10 mouse cellular contexts compared by ENCODE assay signal in genomic region chr5:73114878-73115277, GRCm38 (mm10).
DNase-seq lines count a peak whose midpoint lies in the region; ATAC-seq and TF ChIP-seq lines count a peak whose summit lies in the region.
"Had no signal": no experiment of that assay in that cellular context is flagged by ENCODE, and none has a peak within 500 bp of the region (broad histone marks: within the 10 kb centered on the region; RNA-seq: fewer than 3 reads in every experiment).

No protein-coding gene starts in this region.

- H3K9me3 ChIP-seq in kidney, embryonic 14.5 days (ENCODE audit: control insufficient read depth, low read length), result no peaks in the 10 kb centered on the region
- H3K9me3 ChIP-seq in CH12.LX (replicated peaks; ENCODE audit: low read length), result no peaks in the 10 kb centered on the region
- H3K9me3 ChIP-seq: neural tube, embryonic 13.5 days had no signal

- peak; percentile 35 for TF ChIP-seq RAD21 in CH12.LX (IDR thresholded peaks at IDR 0.05; ENCODE audit: low read depth, low read length)

- H3K27me3 ChIP-seq in kidney, embryonic 14.5 days (ENCODE audit: control insufficient read depth, insufficient read depth, low read length), result no peaks in the 10 kb centered on the region
- H3K27me3 ChIP-seq in CH12.LX (replicated peaks), result no peaks in the 10 kb centered on the region
- H3K27me3 ChIP-seq: neural tube, embryonic 13.5 days had no signal

- TF ChIP-seq EP300 in CH12.LX (IDR thresholded peaks at IDR 0.05; ENCODE audit: low read length), result no peak

- WGBS in kidney, embryonic 14.5 days, result 90% methylated on average over 4 of the region's 4 CpGs

- H3K4me3 ChIP-seq in kidney, embryonic 14.5 days (ENCODE audit: low read length), result no peak overlapping the region
- no peak overlapping the region for H3K4me3 ChIP-seq in CH12.LX (replicated peaks in 1 of 3; ENCODE audit: low read depth in 2 of 3, low read length in 2 of 3, poor library complexity in 1 of 3)
- H3K4me3 ChIP-seq: neural tube, embryonic 13.5 days had no signal

- H3K27ac ChIP-seq in kidney, embryonic 14.5 days (ENCODE audit: low read depth, low read length), result no peak overlapping the region
- no peak overlapping the region for H3K27ac ChIP-seq in CH12.LX (ENCODE audit: insufficient read depth, low read depth)
- H3K27ac ChIP-seq: neural tube, embryonic 13.5 days had no signal

- H3K4me2 ChIP-seq in kidney, embryonic 14.5 days (replicated peaks; ENCODE audit: low read depth, low read length), result no peak overlapping the region
- H3K4me2 ChIP-seq in CH12.LX (ENCODE audit: insufficient read depth, low read depth, poor library complexity, severe bottlenecking), result no peak overlapping the region
- H3K4me2 ChIP-seq: neural tube, embryonic 13.5 days had no signal

- H3K79me2 ChIP-seq in CH12.LX (replicated peaks; ENCODE audit: control insufficient read depth, extremely low read depth, insufficient read depth, poor library complexity, severe bottlenecking), result no peaks in the 10 kb centered on the region

- in situ Hi-C loops in CH12.LX (cut with MboI; ENCODE audit: low pct_ligation_motif_present, low pct_unique_long_range_greater_than_20kb, low sequenced_read_pairs), result no loop called here

- peak; percentile 16 for DNase-seq in kidney, adult 9 months
- DNase-seq in CH12.LX (ENCODE audit: extremely low read depth), result peak; percentile 43
- peak; percentile 50 for DNase-seq in brain, adult 2 months (ENCODE audit: low read depth, low spot score)
- DNase-seq in right cerebral cortex, postnatal 25 days, result no peak
- no peak for DNase-seq in left cerebral cortex, postnatal 25 days (ENCODE audit: low spot score in 2 of 2)
- DNase-seq in kidney, postnatal 4 days, result no peak
- DNase-seq: left cerebral cortex, postnatal 4 days had no signal

- no peak overlapping the region for H3K9ac ChIP-seq in kidney, embryonic 14.5 days (ENCODE audit: low read depth, low read length)
- H3K9ac ChIP-seq in CH12.LX (ENCODE audit: insufficient read depth, low read depth), result no peak overlapping the region
- H3K9ac ChIP-seq: neural tube, embryonic 13.5 days had no signal

- ATAC-seq in kidney, embryonic 14.5 days (ENCODE audit: low FRiP score, low TSS enrichment), result no peak
- ATAC-seq in neutrophil, adult 5-6 weeks (ENCODE audit: extremely low read depth, insufficient number of reproducible peaks, low FRiP score, poor library complexity, severe bottlenecking), result 0 out of 2 replicates have a peak, but pooled peaks have one; percentile 44

- no peaks in the 10 kb centered on the region for H3K4me1 ChIP-seq in kidney, embryonic 14.5 days (ENCODE audit: control insufficient read depth, insufficient read depth, low read length)
- H3K4me1 ChIP-seq in CH12.LX (ENCODE audit: control insufficient read depth in 1 of 2, insufficient read depth in 2 of 2), result no peaks in the 10 kb centered on the region
- H3K4me1 ChIP-seq: neural tube, embryonic 13.5 days had no signal

- peak; percentile 69 to 84 for TF ChIP-seq CTCF in CH12.LX (conservative IDR thresholded peaks at IDR 0.05 in 1 of 2, IDR thresholded peaks at IDR 0.05 in 1 of 2; ENCODE audit: low read depth in 2 of 2, low read length in 2 of 2)

- intact Hi-C loops in left cerebral cortex, postnatal 25 days (cut with DNase I), result no loop called here

- TF ChIP-seq POLR2A in CH12.LX (IDR thresholded peaks at IDR 0.05; ENCODE audit: low read depth, low read length), result no peak

- peaks cover 16% of the 10 kb centered on the region; the same call in 1 of the 2 replicates for H3K36me3 ChIP-seq in kidney, embryonic 14.5 days (ENCODE audit: control insufficient read depth, insufficient read depth, low read length)
- peaks cover 22 to 76% of the 10 kb centered on the region in 2 experiments for H3K36me3 ChIP-seq in CH12.LX (replicated peaks in 1 of 2; ENCODE audit: control insufficient read depth in 1 of 2, insufficient read depth in 1 of 2, low read length in 1 of 2)

- dilution Hi-C loops in CH12.LX (cut with MboI; ENCODE audit: extremely low pct_ligation_motif_present, extremely low pct_unique_long_range_greater_than_20kb, low sequenced_read_pairs), result no loop called here

TF ChIP-seq in CH12.LX, 34 proteins besides CTCF, POLR2A, EP300 and RAD21:
- TF ChIP-seq JUN (IDR thresholded peaks at IDR 0.05; ENCODE audit: insufficient read depth, low read depth, low read length), result no peak
- TF ChIP-seq SMC3 (IDR thresholded peaks at IDR 0.05; ENCODE audit: low read depth, low read length), result peak; percentile 60
- no peak for TF ChIP-seq UBTF (IDR thresholded peaks at IDR 0.05; ENCODE audit: low read depth, low read length)

Comparison
In these comparisons a context has a peak if more than half of its experiments do, and no peak if none do; other contexts are left out.
1. DNase-seq: peak in kidney, adult 9 months (single experiment), CH12.LX (single experiment) and brain, adult 2 months (single experiment); none in right cerebral cortex, postnatal 25 days (single experiment), left cerebral cortex, postnatal 25 days (0 of 2) and kidney, postnatal 4 days (0 of 2).